Mouse (Mus musculus) liver, embryonic 13.5 days (tissue): Measurements from ENCODE around the gene Stfa2l1. TPM values are rescaled to one million over a fixed set of nuclear protein-coding genes. Genes with fewer than 3 reads are reported as not detected.
"Not testable (repeated sequence)": the region's sequence is repeated elsewhere in the genome, so short reads cannot be mapped to it uniquely, and the experiment has no call there.

Source experiments
- ATAC-seq: fragments of 200-750 bp; cut with Nextera tagmentation; 2 replicates; pipeline ENCODE4 v1.8.0; 2017; ENCODE audit warnings: low read depth, mild to moderate bottlenecking, moderate number of reproducible peaks, moderate library complexity
- DNase-seq: peaks from one replicate; pipeline ENCODE4 v3.0.0; 2022
- H3K27ac ChIP-seq: fragments of 300-500 bp; sonication (generic); 2 replicates; pipeline ENCODE4 v1.5.1; 2015; ENCODE audit warnings: moderate library complexity, mild to moderate bottlenecking, inconsistent platforms
- H3K27me3 ChIP-seq: fragments of 300-500 bp; sonication (generic); 2 replicates; pipeline ENCODE4 v1.6.1; 2015; ENCODE audit warnings: mild to moderate bottlenecking, inconsistent platforms
- H3K36me3 ChIP-seq: fragments of 300-500 bp; sonication (generic); 2 replicates; pipeline ENCODE4 v1.6.1; 2015; ENCODE audit warnings: mild to moderate bottlenecking, inconsistent platforms
- H3K4me1 ChIP-seq: fragments of 300-500 bp; sonication (generic); replicated peaks from 2 replicates; pipeline ENCODE4 v1.6.1; 2015; ENCODE audit warnings: inconsistent platforms
- H3K4me2 ChIP-seq: fragments of 300-500 bp; sonication (generic); 2 replicates; pipeline ENCODE4 v1.6.1; 2015; ENCODE audit warnings: inconsistent platforms, mild to moderate bottlenecking, moderate library complexity
- H3K4me3 ChIP-seq: fragments of 300-500 bp; sonication (generic); replicated peaks from 2 replicates; pipeline ENCODE4 v1.5.1; 2015; ENCODE audit warnings: mild to moderate bottlenecking, inconsistent platforms
- H3K9ac ChIP-seq: fragments of 300-500 bp; sonication (generic); 2 replicates; pipeline ENCODE4 v1.6.1; 2015; ENCODE audit warnings: mild to moderate bottlenecking, inconsistent platforms
- H3K9me3 ChIP-seq: fragments of 300-500 bp; sonication (generic); replicated peaks from 2 replicates; pipeline ENCODE4 v1.6.1; 2016; ENCODE audit warnings: inconsistent platforms
- WGBS: fragments of 180-500 bp; shearing (Covaris S2); methylation state at CpG from one replicate; pipeline ENCODE4 v1.1.7; 2015; ENCODE audit not compliant: insufficient replicate concordance; 5-methylcytosine and 5-hydroxymethylcytosine counted together
- polyA plus RNA-seq: library from polyadenylated mRNA; unstranded; fragments of >200 nt; fragmentation: Nextera tagmentation; extraction: Ambion mirVana; gene quantifications from 2 replicates; pipeline ENCODE4 v1.2.1, GENCODE M21; 2015

The Stfa2l1 gene
- polyA plus RNA-seq, 1 experiment from 2014 or later, result 10.5 TPM

DNA sequence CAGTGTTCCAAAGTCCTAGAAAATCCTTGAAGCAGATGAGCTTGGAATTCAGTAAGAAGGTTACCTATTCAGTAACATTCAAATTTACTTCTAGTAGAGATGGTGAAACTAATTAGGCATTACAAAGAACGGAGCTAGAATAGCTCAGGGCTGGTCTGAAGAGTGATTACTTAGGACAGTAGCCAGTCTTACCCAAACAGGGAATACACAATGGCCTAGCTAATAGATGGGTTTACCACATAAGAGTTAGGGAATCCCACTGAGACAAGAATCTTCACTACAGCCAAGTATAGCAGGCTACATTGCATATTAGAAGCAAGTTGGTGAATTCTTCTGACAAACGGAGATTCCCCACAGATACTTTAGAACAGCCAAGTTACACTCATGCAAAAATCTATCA, 49.1 kb downstream of the Stfa2l1 start:
- 45% methylated on average over 2 of the region's 2 CpGs for WGBS
- DNase-seq, H3K4me3 ChIP-seq, H3K4me2 ChIP-seq, H3K36me3 ChIP-seq, H3K9ac ChIP-seq, ATAC-seq, H3K27me3 ChIP-seq, H3K4me1 ChIP-seq, H3K27ac ChIP-seq, H3K9me3 ChIP-seq: not testable (repeated sequence)

DNA sequence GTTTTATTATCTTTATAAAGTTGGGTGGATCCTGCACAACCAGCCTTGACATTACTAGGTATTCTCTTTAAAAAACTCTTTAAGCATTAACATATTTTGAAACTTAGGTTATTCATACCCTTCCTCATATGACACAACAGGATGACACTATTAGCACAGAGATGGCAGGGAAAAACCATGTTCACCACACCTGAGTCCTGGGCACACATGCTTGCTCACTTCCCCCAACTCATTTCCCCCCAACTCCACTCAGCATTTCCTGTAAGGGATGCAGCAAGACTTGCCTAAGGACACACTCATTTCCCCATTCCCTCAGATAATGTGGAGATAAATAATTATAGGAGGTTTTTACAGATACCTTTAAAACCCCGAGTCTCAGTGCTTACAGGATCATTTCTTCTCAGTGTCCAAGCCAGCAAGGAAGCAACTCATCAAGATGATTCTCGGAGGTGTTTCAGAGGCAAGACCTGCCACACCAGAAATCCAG, 53.4 kb downstream of the Stfa2l1 start, which contains the start of gene Gm5416:
TSS of gene Gm5416 (plus strand) at position 437 of the 487 bp plus-strand sequence.
- 39% methylated on average over 2 of the region's 2 CpGs for WGBS
- no peaks in the 10 kb centered on the region for H3K9me3 ChIP-seq

More for the DNA sequence above, 53.4 kb downstream of the Stfa2l1 start, which contains the start of gene Gm5416:
- no peak for ATAC-seq
- Histone ChIP-seq H3K27me3 (no peaks in the 10 kb centered on the region), H3K4me2 (no peak within 1 kb of the TSS), H3K9ac (no peak within 1 kb of the TSS), H3K27ac (no peak within 1 kb of the TSS), H3K36me3 (no peaks in the 10 kb centered on the region), H3K4me3 (no peak within 1 kb of the TSS), H3K4me1 (no peaks in the 10 kb centered on the region)
- DNase-seq, result no peak

Other genes starting within 250 kb of the Stfa2l1 start
- 6.8 and 8.8 TPM in 2 replicates for gene Parp9, start 218.3 kb upstream of the Stfa2l1 start, polyA plus RNA-seq
- 3.4 and 4.4 TPM in 2 replicates for gene Dtx3l, start 217.7 kb upstream of the Stfa2l1 start, polyA plus RNA-seq
- 34.0 and 45.7 TPM in 2 replicates for gene Kpna1, start 178.1 kb upstream of the Stfa2l1 start, polyA plus RNA-seq
- 2.9 and 3.6 TPM in 2 replicates for gene Wdr5b, start 115.6 kb upstream of the Stfa2l1 start, polyA plus RNA-seq
- gene Fam162a, start 85.2 kb upstream of the Stfa2l1 start, polyA plus RNA-seq, result 212 and 214 TPM in 2 replicates
- 71.3 and 76.8 TPM in 2 replicates for gene Ccdc58, start 85.1 kb upstream of the Stfa2l1 start, polyA plus RNA-seq
- not detected in 2 replicates for gene Csta1, start 25.6 kb upstream of the Stfa2l1 start, polyA plus RNA-seq
- 38.0 and 46.7 TPM in 2 replicates for gene Gm5483, start 27.4 kb downstream of the Stfa2l1 start, polyA plus RNA-seq
- 1.2 TPM in 1 of 2 replicates, not detected in the other for gene Gm5416, start 53.6 kb downstream of the Stfa2l1 start, polyA plus RNA-seq
- 2.7 and 3.1 TPM in 2 replicates for gene 2010005H15Rik, start 64.7 kb downstream of the Stfa2l1 start, polyA plus RNA-seq
- 133 and 136 TPM in 2 replicates for gene Stfa1, start 120.1 kb downstream of the Stfa2l1 start, polyA plus RNA-seq
- 0.58 TPM in 1 of 2 replicates, not detected in the other for gene BC117090, start 177.5 kb downstream of the Stfa2l1 start, polyA plus RNA-seq
- gene BC100530, start 210.9 kb downstream of the Stfa2l1 start, polyA plus RNA-seq, result 107 and 110 TPM in 2 replicates